Mouse (Mus musculus) T-helper 17 cell (primary cell): ENCODE measurements around the gene Polr2l.
"Not testable (repeated sequence)": the region's sequence is repeated elsewhere in the genome, so short reads cannot be mapped to it uniquely, and the experiment has no call there.

Experiments used
- in situ Hi-C, 2 experiments: fragments of 300-600 bp; cut with MboI, MseI; formaldehyde crosslinking; loops; 1 replicate in 1 of 2; 2 replicates in 1 of 2; pipeline ENCODE4 v1.15.1; 2025; ENCODE audit warnings: high pct_unique_total_duplicates in 2 of 2

The Polr2l gene

DNA sequence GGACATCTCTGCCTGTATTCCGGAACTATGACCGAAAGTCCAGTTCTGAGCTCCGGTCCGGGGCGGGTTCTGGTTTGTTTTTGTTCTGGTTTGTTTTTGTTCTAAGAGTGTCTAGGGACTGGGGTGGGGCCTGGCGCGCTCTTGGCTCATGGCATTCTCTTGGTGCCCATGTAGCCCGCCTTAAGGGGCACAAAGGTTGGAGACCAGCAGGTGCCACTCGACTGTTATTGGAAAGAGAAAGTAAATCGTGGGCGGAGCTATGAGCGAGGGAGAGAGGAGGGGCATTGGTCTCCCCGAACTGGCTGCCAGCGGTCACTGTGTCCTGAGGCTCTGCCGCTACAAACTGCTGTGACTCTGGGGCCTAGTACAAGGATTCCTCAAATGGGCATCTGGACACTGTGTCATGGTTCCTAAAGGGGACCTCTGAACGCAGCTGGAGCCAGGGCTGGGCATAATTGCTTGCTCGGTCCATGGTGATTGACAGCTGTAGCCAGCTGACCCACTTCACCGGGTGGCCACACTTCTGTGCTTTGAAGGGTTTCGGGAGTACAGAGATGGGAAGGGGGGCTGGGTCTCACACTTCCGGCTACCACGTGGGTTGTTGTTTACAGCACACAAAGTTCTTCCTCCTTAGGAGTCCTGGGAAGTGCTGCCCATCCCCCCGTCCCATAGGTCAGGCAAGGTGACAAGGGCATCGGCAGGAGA is 19.2 kb downstream of the Polr2l start:
- in situ Hi-C loops, result loop anchor here in 1 of 2 experiments (5.0 kb wide), 1 partner anchor 43 kb away; the partner anchor contains the start of gene Gatd1

GRCm38 (mm10) chr7:141454967-141455551 is 19.9 kb downstream of the Polr2l start, which contains the start of gene Pnpla2:
Gene Pnpla2, plus strand, starts transcription at chr7:141455198.
- in situ Hi-C loops, result loop anchor here in 1 of 2 experiments (5.0 kb wide), 1 partner anchor 43 kb away; the partner anchor contains the start of gene Gatd1

- in situ Hi-C loops, result no loop called here
Measured at GRCm38 (mm10) chr7:141453636-141454035, 21.3 kb downstream of the Polr2l start.

GRCm38 (mm10) chr7:141451928-141452327 is 23.0 kb downstream of the Polr2l start:
- in situ Hi-C loops, result no loop called here

GRCm38 (mm10) chr7:141447110-141447991 is 27.6 kb downstream of the Polr2l start, which contains the start of gene Rplp2:
Gene Rplp2, plus strand, starts transcription at chr7:141447370.
- in situ Hi-C loops, result no loop called here

- in situ Hi-C loops, result not testable (repeated sequence)
Measured at GRCm38 (mm10) chr7:141446374-141446773, 28.6 kb downstream of the Polr2l start.

GRCm38 (mm10) chr7:141443828-141444237 is 31.1 kb downstream of the Polr2l start, which contains the start of gene Pidd1:
Gene Pidd1, minus strand, starts transcription at chr7:141444025.
- in situ Hi-C loops, result no loop called here

GRCm38 (mm10) chr7:141443081-141443821 is 31.7 kb downstream of the Polr2l start:
- in situ Hi-C loops, result no loop called here

DNA sequence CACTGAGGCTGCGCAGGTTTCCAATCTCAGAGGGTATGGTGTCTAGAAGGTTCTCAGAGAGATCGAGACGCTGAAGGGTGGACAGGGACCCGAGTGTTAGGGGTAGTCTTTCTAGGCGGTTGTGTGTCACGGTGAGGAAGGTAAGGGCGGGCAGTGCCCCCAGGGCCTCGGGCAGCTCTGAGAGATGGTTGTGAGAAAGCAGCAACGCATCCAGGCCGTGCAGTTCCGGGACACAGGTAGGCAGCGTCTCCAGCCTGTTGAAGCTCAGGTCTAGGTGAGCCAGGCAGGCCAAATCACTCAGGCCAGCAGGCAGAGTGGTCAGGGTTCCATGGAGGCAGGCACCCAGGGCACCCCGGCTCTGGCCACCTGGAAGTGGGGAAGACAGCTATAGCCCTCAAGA is 32.7 kb downstream of the Polr2l start:
- in situ Hi-C loops, result no loop called here

- in situ Hi-C loops, result no loop called here
Measured at GRCm38 (mm10) chr7:141441460-141441859, 33.5 kb downstream of the Polr2l start.

DNA sequence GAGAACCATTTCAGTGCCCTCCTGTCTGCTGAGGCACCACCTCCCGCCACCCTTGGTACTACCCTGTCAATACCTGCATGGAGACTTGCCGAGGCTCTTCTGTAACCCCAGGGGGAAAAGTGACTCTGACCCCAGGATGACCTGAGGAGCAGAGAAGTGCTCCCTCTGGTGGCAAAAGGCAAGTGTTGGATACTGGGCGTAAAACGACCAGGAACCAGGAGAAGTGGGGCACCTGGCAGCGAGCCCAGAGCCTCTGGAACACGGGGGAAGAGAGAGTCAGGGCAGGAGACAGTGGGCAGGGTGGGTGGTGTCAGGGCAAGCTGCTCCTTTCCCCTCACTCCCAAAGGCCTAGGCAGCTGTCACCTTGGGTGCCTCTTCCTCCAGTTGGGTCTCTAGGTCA is 34.3 kb downstream of the Polr2l start:
- in situ Hi-C loops, result no loop called here

DNA sequence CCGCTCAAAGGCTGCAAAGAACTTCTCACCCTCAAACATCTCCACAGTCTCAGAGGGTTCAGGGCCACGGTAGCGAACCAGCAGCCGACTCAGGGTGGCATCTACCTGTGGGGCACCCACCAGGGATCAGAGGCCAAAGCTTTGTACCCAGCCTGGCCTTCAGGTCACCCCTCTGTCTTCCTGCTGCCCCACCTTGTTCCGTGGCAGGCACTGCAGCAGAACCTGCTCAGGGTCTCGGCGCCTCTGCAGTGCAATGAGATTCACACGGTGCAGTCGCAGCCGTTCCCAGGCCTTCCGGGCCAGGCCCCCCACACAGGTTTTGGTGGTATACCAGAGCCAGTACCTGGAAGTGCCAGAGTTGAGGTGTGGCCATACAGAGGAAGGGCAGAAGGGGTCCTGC is 35.1 kb downstream of the Polr2l start:
- in situ Hi-C loops, result no loop called here

GRCm38 (mm10) chr7:141439140-141439679 is 35.7 kb downstream of the Polr2l start:
- in situ Hi-C loops, result no loop called here

- in situ Hi-C loops, result no loop called here
Measured at GRCm38 (mm10) chr7:141438201-141438968, 36.5 kb downstream of the Polr2l start.

DNA sequence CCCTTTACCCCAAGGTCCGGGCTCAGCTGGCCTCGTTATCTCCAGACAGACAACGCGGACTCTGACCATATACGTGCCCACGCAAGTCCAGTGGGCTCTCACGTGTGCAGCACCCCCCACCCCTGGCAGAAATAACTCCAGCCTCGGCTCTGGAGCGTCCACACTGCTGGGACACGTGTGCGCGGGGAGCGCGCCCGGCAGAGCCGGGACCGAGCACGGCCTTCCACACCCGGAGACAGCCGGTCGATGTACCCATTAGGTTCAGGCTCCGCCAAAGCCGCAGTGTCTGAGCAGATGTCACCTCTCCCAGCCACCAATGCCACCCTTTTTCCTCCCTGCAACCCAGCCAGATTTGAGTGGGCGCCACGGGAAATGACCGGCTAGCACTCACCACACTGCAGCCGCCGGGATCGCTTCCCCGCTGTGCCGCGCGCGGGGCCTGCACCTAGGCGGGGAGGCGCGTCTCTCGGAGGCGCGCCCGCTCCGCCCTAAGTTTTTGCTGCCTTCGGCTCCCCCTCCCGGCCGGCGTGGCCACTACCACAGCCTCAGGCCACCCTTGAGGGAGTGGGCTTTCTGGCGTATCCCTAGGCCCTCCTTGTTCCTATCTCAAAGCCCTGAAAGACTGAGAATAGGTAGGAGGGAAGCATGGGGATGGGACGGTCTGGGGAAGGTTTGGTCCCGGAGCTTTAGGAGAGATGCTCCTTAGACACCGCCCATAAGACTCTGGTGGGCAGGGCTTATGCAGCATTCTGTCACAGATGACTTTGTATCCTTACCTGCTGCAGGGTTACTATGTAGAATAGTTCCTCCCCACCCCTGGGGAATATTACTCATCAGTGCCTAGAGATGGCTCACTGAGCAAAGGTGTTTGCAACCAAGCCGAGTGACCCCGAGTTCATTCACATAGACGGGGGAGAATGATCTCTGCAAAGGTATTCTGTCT is 37.5 kb downstream of the Polr2l start, which contains the start of gene Slc25a22:
Gene Slc25a22, minus strand, starts transcription at position 715 of the 943 bp plus-strand sequence.
- in situ Hi-C loops, result no loop called here

- in situ Hi-C loops, result no loop called here
Measured at GRCm38 (mm10) chr7:141436523-141436892, 38.4 kb downstream of the Polr2l start.

DNA sequence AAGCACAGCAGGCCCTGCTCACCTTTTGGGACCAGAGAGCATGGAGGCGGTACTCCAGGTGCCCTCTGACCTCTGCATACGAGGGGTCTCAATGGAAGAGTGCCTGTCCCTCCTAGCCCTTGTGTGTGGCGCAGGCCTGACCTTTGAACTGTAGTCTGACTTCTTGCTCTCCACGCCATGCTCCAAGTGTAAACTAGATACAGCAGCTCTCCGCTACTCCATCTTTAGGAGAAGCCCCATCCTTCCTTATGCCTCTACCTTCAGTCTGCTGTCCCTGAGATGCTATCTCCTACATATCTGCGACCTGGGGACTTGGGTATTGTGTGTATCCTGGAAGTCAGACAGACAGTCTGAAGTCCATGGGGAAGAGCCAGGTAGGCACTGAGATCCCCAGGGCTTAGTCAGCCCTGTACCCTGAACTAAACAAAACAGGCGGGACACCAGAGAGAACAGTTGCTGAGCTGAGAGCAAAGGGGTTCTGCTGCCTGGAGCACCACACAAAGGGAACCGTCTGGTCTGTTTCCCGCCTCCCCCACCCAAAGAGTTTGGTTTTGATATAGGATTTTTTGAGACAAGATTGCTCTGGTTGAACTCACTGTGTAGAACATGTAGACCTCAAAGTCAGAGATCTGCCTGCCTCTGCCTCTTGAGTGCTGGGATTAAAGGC is 38.9 kb downstream of the Polr2l start:
- in situ Hi-C loops, result no loop called here

DNA sequence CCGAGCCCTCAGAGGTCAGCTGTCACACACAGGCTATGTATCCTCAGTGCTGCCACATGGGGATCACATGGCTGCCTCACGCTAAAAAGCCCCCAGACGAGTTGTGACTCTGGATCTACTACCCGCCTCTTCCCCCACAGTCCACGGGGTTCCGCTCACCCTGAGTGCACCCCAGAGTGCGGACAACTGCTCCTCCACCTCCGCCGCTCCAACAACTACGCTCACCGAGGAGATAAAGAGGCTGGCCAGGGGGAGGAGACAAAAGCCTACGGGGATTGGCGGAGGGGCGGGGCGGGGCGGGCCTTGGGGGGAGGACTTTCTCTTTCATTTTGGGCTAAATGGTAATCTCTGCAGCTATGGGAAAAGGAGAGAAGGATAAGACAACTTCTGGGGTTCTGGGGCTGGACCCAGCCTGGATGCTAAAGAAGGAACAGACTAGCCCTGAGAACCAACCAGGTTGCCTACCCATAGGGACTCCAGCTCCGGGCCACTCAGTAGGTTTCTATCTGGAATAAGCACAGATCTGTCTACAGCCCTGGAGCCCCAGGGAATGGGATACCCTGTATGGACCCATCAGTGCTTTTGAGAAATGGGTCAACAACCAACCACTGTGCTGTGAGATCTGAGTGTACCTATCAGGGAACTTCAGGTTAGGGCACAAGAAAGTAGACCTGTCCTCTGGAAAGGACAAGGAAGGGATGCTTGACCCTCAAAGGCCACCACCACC is 39.6 kb downstream of the Polr2l start:
- in situ Hi-C loops, result no loop called here
